Mouse (Mus musculus) C2C12 (cell line): ENCODE measurements around the gene Mtm1.

Experiments used
- CEBPB ChIP-seq: IDR thresholded peaks from one replicate; pipeline ENCODE4 v1.6.1; 2011; ENCODE audit warnings: low read depth, mild to moderate bottlenecking, control low read depth, moderate library complexity
- CTCF ChIP-seq: IDR thresholded peaks from one replicate; pipeline ENCODE4 v1.5.1; 2011; ENCODE audit not compliant: control insufficient read depth, insufficient read depth, insufficient read length
- FOSL1 ChIP-seq: IDR thresholded peaks from one replicate; pipeline ENCODE4 v1.8.0; 2011; ENCODE audit warnings: mild to moderate bottlenecking, low read length; ENCODE audit not compliant: poor library complexity, insufficient read depth, severe bottlenecking
- MAX ChIP-seq: IDR thresholded peaks from one replicate; pipeline ENCODE4 v1.6.1; 2011; ENCODE audit warnings: mild to moderate bottlenecking, control low read depth
- MYOD1 ChIP-seq: IDR thresholded peaks from one replicate; pipeline ENCODE4 v1.6.1; 2011; ENCODE audit warnings: low read depth; ENCODE audit not compliant: control insufficient read depth, insufficient read length
- MYOG ChIP-seq: IDR thresholded peaks from one replicate; pipeline ENCODE4 v1.6.1; 2011; ENCODE audit not compliant: control insufficient read depth, insufficient read length; ENCODE audit errors: extremely low read depth
- USF1 ChIP-seq: IDR thresholded peaks from one replicate; pipeline ENCODE4 v1.6.1; 2011; ENCODE audit warnings: low read depth, mild to moderate bottlenecking, control low read depth, moderate library complexity

DNA sequence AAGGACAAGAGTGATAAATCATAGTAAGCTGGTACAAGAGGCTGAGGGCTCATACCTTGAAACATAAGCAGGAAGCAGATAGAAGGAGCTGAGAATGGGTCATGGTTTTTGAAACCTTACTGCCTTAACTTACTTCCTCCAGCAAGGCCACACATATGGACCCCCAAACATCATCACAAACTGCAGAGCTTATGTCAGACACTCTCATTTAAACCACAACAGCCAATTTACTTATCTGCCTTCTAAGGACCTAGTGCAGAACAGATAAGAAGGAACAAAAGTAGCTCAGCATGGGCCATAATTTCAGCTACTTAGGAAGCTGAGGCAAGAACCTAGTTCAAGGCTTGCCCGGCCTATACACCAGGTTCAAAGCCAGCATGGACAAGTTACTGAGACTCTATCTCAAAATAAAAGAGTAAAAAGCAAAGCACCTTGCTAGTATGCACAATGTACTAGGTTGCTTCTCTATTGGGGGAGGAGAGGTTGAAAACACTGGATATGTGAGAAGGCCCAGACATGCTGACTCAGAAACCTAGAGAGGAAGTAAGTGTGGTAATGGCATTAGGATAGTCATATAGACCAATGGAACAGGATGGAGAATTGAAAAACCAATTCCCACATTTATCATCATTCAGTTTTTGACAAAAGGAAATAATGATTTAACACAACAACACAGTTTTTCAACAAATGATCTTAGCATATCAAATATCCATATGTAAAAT, 4.6 kb upstream of the Mtm1 start:
- TF ChIP-seq CTCF (no peak), FOSL1 (no peak), USF1 (no peak), MYOD1 (no peak), MAX (no peak), MYOG (no peak), CEBPB (no peak)
